Mouse (Mus musculus): ENCODE measurements at regions not wholly inside any gene's neighbourhood (a gene's known extent, or its start where the extent isn't known, plus 50 kb on each side); places are given as distances from the start of the nearest gene placed in this dataset.

DNA sequence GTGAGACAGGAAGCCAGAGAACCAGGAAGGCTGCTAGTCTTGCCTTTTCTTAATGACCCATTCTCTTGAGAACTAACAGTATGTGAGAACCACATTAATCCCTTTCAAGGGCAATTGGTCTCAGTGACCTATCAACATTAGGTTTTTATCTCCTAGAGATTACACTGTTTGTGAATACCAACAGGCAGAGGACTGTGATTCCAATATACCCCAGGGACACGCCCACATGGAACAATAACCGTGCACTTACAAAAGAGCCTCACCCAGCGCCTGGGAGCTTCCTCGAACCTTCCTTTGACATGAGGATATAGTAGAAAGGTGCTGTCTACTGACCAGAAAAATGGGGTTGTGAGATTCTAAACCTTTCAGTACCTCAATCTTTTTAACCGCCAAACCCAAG is 157.6 kb upstream of the Kif2a start:
- TF ChIP-seq HCFC1 (IDR thresholded peaks at IDR 0.05; ENCODE audit: borderline replicate concordance, insufficient read depth, low read length) (no peak), ZNF384 (IDR thresholded peaks at IDR 0.05; ENCODE audit: low read depth, low read length) (no peak)
